Mouse (Mus musculus) layer of hippocampus, adult 11-12 months (tissue): ENCODE measurements around the gene Cmtm1.
"Not testable (repeated sequence)": the region's sequence is repeated elsewhere in the genome, so short reads cannot be mapped to it uniquely, and the experiment has no call there.

Source experiments
- DNase-seq: peaks from one replicate; pipeline ENCODE4 v3.0.0; 2022; ENCODE audit warnings: low spot score

Cmtm1 gene

DNA sequence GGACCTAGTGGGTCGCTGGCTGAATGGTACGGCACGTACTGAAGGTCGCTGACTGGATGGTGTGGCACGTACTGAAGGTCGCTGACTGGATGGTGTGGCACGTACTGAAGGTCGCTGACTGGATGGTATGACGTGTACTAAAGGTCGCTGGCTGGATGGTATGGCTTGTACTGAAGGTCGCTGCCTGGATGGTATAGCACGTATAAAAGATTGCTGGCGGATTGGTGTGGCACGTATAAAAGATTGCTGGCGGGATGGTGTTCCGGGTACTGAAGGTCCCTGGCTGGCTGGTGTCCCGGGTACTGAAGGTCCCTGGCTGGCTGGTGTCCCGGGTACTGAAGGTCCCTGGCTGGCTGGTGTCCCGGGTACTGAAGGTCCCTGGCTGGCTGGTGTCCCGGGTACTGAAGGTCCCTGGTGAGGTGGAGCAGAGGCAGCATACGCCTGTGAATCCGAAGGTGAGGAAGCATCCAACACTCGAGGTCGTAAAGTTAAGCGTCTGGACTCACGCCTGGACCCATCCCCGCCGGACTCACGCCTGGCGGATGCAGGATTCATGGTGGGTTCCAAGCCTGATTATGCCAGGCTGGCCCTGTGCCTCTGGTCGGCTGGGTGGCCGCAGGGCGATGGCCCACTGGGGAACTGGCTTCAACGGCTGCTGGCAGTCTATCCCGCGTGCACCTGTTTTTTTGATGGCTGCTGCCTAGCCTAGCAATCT is at the start of gene Cmtm1, which contains the start of gene Gm45711:
Gene Cmtm1 (minus strand): TSS at position 705 of the 715 bp plus-strand sequence.
Gene Gm45711 (minus strand): TSS at position 641 of the 715 bp plus-strand sequence.
- not testable (repeated sequence) for DNase-seq

DNA sequence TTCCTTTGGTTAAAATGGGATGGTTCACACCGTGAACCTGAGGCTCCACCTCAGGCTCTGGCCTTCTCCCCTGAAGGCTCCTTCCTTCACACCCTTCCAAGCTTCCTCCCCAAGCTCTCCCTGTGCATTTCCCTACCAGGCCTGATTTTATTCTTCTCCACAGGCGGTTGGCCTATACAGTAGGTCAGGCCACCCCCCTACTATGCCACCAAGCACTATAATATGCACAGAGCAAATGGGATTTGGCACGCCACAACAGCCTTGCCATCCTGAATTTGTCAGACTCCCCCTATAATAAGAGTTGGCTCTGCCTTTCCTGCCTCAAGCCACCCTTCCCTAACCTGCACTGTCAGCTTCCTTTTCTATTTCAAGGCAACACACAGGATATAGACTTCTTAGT is 48.7 kb upstream of the Cmtm1 start:
- DNase-seq, result no peak

DNA sequence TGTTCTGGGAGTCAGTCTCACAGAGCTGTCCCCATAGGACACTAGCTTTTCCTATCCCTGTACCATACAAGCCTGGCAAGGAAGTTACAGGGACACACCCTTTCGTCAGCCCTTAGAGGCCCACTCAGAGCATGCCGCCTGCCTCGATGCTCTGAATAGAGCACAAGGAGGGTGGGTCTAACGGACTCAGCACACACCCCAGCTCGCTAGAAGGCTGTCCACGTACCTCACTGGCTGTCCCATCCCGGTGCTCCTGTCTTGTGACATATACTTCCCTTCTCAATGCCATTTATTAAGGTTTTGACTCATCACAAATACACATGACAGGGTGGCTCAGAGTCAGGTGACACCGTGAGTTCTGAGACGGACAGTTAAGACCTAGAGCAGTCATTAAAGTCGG is 44.6 kb upstream of the Cmtm1 start:
- no peak for DNase-seq

DNA sequence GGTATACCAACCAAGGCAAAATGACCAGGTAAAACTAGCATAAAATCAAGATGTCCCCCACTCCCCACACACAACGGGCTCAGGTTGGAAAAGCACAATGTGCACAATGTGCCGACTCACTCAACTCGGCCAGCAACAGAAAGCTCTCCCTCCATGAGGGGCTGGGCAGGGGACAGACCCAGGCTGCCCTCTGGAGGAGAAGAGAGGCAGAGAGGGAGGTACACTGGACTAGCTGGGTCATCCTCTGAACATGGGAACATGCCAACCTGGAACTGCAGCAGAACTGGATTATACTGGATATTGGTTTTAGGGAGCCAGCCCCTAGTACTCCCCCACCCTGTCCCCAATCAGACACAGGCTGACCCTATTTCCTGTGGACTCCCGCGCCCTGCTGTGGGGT is 43.2 kb upstream of the Cmtm1 start:
- DNase-seq, result no peak

DNA sequence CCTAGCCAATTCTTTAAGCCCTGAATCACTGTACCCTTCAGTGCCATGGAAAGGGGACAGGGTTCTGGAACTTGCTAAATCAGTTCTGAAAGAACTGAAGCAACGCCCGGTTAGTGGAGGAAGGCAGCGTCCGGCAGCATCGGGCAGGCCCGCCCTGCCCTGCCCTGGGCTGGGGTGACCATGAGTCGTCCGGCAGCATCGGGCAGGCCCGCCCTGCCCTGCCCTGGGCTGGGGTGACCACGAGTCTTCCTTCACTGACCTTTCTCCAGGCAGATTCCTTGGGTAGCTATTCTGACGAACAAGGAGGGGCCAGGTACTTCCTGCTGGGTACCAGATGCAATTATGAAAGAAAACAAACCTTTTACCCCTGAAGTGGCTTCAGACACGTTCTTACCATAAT is 40.1 kb upstream of the Cmtm1 start:
- DNase-seq, result no peak

DNA sequence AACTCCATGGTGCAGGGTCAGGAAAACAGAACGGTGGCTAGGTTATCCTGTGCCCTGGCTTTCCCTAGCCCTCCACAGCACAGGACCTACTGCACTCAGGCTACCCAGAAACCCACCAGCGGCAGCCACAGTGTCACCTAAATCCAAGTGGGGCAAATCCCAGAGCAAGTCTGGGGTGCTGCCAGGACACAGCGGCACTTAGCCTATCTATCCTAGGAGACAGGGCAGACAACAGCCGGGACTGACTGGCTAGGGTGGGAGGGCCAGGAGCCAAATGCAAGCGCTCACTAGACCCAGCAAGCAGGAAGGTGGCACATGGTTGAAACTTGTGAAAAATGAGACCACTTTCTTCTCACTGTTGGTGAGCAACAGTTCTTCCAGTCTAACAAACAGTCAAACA is 39.0 kb upstream of the Cmtm1 start:
- no peak for DNase-seq

DNA sequence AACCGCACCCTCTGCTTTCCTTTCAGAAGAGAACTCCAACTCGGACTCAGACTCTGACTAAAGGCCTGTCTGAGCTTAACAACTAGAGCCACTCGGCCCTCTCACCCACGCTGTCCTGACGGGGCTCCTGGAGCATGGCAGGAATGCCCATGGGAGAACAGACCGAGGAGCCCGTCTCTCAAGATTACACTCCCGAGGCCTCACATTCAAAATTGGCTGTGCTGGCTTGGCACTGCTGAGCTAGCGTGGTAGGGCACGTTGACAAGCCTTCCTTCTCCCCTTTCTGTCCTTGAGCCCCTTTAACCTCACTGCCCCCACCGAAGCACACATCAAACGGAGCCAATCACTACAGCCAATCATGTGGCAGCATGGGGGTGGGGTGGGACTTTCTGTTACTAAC is 36.8 kb upstream of the Cmtm1 start:
- DNase-seq, result no peak

DNA sequence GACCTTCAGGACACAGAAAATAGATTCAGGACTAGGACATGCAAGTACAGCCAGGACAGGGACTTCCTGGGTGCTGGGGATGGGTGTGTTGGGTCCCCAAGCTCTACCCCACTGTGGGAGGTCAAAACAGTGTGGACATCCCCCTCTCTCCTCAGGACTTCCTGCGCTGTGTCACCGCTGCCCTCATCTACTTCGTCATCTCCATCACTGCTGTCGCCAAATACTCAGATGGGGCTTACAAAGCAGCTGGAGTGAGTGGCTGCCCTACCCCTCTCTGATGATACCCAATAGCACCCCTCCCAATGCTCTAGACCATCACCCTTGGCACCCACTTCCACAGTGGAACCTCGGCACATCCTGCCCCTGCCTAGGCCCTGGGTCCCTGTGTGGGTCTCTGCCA is 34.7 kb upstream of the Cmtm1 start:
- DNase-seq, result no peak

DNA sequence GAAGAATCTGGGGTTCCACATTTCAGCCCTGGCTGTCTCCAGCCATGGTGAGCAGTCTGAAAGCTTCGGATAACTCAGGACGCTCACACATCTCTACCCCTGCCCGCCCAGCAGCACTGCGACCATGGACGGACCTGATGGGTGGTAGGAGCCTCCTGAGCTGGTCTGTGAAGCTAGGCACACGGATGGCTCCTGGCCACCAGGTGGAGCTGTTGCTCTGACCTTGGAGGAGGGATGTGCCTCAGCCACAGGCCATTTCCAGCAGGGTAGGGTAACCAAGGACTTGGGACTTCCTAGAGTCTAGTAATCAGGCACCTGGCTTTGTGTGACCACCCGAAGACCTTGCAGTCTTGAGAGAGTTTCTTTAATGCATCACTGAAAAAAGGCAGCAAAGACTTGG is 34.0 kb upstream of the Cmtm1 start:
- peak; percentile 87 for DNase-seq

DNA sequence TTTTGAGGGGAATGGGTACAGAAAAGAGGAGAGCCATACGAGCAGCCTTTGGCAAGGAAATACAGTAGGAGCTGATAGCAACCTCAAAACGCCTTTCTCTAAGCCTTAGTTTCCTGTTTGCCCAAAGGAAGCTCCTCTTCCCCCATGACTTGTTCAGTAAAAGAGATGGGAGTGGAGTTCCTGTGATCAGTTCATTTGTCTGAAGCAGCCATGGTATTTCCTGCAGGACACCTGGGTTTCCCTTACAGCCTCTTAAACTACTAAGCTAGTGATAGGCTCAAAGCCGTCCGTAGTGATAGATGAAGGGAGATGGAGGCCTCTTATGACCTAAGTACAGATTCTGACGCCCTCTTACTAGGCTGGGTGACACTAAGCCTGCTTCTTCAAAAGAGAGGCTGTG is 32.5 kb upstream of the Cmtm1 start:
- no peak for DNase-seq

DNA sequence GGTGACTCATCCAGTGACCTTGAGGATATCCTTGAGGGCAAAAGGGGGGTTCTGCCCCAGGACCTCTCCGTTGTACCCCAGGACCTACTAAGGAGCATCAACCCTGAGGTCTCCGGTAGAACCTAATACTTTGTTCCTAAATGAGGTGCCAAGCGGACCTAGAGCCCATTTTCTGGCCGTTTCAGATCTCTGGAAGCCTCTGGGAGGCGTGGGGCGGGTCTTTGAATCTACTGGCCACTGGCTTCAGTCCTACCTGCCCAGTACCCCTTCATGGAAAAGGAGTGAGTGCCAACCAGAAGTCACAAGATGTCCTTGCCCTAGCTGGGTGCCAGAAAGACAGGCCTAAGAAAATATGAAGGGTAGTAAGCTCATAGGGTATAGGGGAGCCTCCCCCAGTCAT is 31.7 kb upstream of the Cmtm1 start:
- DNase-seq, result no peak

DNA sequence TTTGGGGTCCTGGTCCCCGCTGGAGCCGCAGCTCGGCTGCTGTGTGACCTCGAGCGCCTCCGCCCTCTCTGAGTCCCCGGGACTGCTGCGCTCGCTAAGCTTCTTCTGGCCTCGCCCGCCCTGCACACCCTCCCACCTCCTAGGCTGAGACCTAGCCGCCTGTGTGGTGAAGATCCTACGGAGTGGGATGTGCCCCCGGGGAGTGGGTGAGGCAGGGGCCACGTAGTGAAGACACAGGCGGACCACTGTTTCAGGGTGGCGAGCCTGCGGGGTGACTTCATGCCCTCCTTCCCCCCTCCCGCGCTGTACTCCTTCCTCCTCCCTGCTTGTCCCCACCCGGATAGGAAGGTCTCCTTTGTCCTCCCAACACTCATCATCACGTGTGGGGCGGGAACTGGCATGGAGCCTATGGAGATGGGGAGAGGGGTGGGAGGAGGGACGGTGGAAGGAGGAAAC is 31.2 kb upstream of the Cmtm1 start:
- peak; percentile 35 for DNase-seq

DNA sequence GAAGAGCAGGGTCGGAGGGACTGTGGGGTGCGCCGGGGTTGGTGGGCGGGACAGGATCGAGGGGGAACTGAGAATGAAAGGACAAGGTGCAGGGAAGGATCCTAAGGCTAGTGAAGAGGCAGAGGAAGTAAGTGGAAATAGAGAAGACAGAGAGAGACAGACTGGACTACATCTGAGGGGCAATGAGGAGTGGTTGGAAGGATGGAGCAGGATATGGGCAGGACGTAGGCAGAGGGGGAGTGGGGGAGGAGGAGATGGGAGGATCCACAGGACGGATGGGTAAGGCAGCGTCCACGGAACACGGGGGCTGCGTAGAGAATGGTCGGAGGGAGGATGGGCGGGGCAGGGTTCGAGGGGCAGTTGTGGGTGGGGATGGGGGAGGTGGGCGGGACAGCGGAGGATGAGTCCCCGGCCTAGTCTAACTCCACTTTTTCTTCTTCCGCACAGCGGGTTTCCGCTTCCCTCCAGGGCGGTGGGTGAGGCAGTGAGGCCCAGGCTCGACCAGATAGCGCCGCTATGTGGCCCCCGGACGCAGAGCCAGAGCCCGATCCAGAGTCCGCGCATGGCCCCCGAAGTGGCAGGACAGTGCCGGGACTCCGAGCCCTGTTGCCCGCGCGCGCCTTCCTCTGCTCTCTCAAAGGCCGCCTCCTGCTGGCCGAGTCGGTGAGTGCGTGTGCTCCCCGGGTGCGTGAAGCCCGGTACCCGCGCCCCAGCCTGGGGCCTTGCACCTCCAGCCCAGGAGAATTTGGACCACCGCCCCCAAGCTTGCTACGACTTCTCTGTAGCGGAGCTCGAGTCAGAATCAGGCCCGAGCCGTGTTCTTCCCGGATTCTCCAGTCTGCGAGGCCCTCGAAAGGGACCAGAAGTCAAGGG is 30.5 kb upstream of the Cmtm1 start:
- peak; percentile 76 for DNase-seq

DNA sequence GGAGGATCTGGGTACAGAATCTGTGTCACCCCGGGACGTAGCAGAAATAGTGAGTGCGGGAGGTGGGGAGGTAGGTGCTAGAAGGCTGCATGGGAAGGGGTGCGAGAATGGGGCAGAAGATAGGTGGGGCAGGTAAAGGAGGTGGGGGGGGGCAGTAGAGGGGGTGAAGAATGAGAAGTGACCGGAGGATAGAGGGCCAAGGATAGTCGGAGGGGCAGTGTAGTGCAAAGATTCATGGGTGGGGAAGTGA is 30.0 kb upstream of the Cmtm1 start:
- DNase-seq, result no peak

DNA sequence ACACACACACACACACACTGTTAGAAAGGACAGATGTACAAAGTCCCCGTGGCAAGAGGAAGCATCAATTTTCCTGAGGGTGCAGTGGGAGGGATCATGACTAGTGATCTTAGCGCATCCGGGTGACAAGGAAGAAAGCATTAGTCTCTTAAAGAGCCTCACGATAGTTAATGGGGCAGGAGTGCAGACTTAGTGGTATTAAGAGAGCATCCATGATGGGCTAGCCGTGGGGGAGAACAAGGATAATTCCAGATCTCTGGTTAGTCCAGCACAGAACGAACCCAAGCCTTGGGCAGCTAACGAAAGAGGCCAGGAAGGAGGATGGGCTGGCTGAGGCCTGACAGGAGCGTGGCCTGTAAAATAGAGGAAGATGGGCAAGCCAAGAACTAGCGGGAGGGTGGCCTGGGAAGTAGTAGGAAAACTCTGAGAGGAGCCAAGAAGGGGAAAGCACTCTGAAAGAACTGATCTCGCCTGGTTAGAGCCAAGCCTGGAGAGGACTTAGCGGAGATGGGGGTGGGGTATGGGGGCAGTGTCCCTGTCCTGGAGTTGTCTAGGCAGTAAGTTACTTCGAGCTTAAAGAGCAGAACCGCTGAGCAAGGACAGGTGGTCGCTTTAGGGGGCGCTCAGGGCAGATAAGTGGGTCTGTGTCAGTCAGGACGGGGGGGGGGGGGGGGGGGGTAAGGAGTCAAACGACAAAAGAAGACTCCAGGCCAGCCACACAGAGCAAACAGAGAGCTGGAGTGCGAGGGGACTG is 29.5 kb upstream of the Cmtm1 start, which contains the start of gene Cmtm3:
Gene Cmtm3 (plus strand): TSS at position 182 of the 754 bp plus-strand sequence.
- DNase-seq, result peak; percentile 25

DNA sequence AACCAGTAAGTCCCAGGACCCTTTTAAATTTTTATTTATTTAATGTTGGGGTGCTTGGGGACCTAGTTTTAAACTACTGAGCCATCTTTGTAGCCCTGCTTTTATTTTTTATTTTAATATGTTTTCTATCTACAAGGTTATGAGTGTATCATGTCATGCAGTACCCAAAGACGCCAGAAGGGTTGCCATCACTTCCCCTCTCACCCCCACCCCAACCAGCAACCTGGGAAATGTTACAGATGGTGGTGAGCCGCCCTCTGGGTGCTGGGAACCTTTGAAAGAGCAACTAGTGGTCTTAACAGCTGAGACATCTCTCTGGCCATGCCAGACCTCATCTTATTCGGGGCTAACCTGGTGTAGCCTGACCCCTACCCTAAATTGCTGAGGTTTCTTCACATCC is 27.9 kb upstream of the Cmtm1 start:
- no peak for DNase-seq

DNA sequence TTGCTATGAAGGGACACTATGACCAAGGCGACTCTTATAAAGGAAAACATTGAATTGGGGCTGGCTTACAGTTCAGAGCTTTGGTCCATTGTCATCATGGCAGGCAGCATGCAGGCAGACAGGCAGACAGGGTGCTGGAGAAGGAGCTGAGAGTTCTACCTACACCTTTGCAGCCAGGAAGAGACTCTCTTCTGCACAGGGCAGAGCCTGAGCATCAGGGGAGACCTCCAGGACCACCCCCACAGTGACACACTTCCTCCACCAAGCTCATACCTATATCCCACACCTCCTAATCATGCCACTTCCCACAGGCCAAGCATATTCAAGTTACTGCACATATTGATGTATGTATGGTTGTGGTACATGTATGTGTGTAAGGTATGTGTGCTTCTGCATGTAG is 26.9 kb upstream of the Cmtm1 start:
- no peak for DNase-seq

DNA sequence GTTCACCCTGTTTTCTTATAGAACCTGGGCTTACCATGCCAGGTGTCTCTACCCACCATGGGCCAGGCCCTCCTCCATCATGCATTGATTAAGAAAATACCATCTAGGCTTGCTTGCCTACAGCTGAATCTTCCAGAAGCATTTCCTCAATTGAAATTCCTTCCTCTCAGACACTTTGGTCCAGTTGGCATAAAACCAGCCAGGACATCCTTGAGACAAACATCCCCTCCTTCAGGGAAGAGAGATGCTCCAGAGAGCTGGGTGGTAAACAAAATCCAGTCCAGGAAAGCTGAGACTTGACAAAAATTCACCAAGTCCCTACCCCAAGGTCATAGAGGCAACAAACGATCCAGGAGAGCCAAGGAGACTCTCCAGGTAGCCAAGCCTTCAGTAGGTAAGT is 24.3 kb upstream of the Cmtm1 start:
- no peak for DNase-seq

DNA sequence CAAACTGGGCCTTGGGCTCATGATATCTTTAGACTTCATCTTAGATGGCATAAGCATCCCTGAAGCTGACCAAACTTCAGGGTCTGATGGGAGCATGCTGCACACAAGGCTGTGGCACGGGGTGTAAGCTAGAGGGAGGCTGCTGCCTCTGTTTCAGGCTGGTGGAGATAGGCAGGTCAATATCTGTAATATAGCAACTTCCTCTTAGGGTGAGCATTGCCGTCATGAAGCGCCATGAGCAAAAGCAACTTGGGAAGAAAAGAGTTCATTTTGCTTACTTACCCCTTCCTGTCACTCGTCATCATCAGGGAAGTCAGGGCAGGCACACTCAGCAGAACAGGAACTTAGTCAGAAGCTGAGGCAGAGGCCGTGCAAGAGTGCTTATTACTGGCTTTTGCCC is 23.8 kb upstream of the Cmtm1 start:
- DNase-seq, result no peak

DNA sequence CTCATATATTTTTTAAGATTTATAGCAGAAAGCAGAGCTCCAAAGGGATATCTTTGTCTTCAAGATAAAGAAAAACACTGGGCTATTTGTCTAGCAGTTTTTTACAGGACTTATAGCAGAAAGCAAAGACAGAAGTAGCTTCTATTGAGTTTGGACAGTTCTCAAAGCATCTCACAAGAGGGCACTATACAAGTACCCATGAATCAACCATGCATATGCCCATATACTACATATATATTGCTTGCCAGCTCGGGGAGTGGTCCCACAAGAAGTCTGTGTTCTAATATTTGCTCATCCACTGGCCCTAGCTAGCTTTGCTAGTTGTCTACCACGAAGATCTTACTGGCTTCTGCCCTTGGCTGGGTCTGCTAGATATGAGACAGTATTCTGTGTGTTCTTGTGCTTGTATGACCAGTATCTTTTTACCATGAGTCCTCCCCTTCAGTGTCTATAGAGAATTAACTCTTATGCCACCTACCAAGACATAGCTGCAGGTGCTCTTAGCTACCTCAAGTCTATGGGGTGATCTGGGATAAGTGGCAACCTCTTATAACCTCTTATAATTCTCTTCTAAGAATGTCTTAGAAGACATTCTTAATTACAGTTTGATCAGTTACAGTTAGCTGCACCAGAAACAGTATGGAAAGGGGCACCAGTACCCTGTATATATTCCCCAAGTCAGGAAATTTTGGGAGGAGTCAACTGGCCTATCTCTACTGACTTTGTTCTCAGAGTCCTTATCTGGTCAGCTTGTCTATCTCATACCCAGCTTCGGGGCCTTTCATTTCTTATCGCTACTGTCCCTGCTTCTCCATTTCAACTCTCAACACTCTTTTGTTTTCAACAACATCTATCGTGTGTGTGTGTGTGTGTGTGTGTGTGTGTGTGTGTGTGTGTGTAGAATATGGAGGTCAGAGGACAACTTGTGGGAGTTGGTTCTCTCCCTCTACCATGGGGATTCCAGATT is 23.0 kb upstream of the Cmtm1 start:
- DNase-seq, result no peak

DNA sequence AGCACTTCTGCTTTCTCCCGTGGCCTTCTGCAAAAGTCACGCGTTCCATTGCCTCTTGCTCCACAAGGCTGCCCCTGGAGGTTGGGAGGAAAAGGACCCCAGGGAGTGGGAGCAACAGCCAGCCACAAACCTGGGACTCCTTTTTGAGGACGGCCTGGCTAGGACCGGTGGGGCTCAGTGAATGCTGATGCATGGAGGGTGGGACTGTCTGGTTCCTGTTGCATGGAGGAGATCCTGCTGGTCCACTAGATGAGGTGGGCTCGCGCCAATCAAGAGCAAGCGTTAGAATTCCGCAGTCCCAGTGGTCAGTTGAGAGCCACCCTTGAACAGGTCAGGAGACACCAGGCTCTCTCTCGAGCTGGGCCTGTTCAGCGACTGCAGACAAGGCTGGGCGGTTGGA is 12.0 kb upstream of the Cmtm1 start, which contains the start of gene Cmtm2b:
Gene Cmtm2b (plus strand): TSS at position 301 of the 400 bp plus-strand sequence.
- not testable (repeated sequence) for DNase-seq
